Mouse (Mus musculus) kidney, postnatal 36 days (tissue): ENCODE measurements around the gene Grb10.
A peak's percentile ranks its signal among the peaks of the same experiment; 100 is the strongest.

Experiments used
- DNase-seq, 2 experiments: peaks; one replicate each; pipeline ENCODE4 v3.0.0; 2021 to 2022; ENCODE audit warnings: mixed read lengths in 2 of 2

Grb10 gene

DNA sequence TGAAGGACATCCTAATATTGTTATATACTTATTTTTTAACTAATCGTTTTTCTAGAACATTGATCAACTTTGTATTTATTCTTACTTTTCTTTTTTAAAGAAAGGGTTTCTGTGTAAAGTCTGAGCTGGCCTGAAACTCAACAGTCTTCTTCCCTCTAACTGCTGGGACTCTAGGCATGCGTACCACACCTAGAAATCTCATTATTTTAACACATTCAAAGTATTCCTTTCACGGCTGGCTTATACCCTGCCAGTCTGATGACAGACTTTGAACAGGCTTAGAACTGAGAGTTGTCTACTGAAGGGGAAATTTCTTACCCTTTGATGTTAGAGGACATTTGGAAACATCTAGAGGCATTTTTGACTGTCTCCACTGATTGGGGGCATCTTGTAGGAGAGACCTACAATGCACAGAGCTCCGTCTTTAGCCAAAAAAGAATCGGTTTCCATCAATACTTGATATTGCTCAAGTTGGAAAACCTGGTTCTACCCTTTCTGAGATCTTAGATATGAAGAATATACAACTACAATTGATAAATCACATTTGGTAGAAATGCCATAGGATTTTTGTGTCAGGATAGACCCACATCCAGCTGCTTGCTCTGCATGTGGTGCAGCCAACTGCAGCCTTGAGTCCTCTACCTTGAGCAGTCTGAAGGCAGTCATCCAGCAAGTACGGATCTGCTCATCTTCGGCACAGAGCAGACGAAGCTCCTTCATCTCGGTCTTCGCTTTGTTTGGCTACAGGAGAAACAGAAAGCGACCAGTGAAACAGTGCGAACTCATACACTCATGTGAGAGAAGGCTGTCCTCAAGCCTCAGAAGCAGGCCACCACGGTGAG is 95.0 kb downstream of the Grb10 start:
- no peak for DNase-seq

DNA sequence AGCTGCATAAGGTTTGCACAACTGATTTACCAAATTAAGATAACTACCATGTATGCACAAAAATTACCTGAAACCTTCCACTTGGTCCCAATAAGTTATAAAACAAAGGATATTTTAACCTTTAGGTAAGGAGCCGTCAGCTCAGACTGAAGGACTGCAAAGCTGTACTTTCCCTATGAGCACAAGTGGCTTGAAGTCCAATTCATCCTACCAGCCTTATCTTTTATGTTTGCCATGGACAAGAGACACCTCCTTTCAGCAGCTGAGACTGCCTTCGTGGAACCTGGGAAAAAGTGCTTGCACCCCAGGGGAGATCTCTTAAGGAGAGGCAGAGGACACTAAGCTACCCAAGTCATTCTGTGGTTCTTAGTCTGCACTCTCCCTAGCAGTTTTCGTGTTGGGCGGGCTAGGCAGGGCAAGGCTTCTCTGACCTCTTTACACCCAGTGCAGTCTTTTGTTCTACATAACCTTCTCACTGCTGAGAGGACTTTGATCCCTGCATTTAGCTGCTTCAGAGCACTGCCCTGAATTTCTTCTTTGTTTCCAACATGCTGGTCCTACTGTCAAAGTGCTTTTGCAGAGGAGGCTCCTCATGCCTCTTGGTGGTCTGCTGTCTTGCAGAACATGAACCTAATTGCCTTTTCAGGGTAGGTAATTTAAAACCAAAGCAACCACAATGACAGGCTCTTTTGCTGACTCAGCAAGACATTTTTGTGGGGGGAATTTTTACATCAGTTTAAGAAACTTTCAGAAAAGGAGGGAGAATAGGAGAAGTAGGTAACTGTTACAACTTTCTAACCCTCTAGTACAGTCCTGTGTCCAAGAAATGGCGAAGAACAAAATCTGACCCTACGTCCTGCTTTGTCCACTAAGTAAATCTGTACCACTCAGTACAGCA is 95.9 kb downstream of the Grb10 start:
- DNase-seq = peak; percentile 25 to 31

GRCm38 (mm10) chr11:11940833-11941681 is 97.4 kb downstream of the Grb10 start:
- DNase-seq = no peak

DNA sequence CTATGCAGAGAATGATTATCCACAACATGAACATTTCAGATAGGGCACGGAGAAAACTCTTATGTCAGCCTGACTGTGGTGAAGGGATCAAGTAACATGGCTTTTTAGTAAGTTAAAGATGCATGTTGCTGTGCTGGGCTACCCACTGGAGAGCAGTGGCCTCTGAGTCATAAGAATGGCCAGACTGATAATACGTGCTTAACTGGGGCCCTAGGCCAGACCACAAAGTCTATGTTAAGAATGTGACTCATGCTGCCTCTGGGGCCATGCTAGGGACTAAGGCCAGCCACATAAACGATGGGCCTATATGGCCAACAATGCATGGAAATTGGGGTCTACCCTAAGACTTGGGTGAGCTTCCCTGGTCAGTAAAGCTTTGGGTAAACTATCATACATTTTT is 98.9 kb downstream of the Grb10 start:
- no peak for DNase-seq

DNA sequence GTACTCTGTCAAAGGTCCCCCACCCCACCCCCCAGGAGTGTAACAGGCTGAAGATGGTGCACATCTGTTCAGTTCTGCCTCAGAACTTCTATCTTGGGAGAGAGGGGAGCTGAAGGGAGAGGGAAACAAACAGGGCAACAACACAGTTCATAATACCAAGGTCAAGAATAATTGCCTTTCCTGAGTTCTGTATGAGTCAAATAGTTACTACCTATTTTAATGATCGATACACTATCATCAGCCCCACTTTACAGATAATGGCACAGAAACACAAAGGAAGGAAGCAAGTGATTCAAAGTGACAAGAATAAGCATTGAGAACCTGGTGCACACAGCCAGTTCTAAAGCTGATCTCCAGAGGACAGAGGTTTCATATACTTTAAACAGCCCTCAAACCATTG is 99.9 kb downstream of the Grb10 start:
- no peak for DNase-seq

- DNase-seq = no peak
Observed at GRCm38 (mm10) chr11:11937340-11938030, 101.0 kb downstream of the Grb10 start.

GRCm38 (mm10) chr11:11934808-11935207 is 103.7 kb downstream of the Grb10 start:
- DNase-seq = no peak

DNA sequence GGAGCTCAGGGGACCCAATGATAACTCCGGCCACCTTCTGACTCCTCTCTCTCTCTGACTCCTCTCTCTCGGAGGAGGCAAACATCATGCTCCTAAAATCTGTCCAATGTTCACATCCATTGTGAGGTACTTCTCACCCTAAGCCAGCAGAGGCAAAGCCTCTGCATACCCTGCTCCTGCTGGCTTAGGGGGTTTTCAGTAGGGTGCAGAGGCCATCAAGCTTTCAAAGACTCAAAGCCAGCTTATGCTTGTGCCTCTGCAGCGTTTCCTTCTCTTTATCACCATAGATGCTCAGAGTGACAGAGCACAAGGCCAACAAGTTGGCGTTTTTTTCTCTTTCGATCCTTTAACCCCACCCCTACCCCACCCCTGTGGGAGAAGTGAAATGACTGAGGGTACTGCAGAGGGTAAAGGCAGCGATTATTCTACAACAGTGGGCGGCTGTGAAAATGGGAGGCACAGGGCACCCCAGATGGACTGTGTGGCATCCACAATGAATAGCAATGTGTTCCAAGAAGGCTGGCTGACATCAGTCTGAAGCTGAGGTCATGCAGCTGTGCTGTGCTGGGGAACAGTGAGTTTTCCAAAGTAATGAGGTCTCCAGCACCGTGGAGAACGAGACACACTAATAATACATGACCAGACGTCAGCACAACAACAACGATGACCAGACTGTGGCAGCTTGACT is 106.2 kb downstream of the Grb10 start:
- DNase-seq = no peak

DNA sequence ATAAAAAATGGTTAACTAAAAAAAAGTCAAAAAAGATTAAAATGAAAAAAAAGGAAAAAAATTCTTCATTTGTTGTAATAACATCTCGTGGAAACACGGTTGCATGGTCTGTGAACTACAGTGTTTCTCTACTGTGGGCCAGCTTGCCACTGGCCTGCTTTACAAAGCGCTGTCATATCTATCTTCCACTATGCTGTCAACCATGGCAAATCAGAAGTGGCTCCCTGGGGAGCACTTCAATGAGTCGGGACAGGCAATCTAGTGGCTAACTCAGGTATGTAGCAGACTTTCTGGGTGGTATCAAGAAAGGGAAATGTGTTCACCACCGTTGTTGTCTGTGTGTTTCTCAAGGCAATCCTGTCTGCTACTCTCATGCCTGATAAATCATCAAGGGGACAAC is 106.8 kb downstream of the Grb10 start:
- no peak for DNase-seq

DNA sequence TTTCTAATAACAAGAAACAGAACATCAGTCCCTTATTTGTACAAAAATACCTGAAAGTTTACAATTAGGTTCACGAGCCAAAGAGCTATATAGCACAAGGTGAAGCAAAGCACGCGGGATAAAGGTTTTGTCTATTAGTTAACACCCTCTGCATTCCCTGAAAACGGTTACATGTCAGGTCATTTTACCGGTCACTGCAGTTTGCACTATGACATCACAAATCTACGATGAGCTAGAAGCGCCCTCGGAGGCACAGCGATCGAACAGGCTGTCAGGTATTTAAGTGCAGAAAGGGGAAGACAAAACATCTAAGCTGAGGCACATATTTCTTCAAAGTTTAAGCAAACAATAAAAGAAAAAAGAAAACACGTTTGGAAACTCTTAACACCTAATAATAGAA is 108.0 kb downstream of the Grb10 start:
- DNase-seq = no peak

- DNase-seq = no peak
Observed at GRCm38 (mm10) chr11:11929059-11929458, 109.4 kb downstream of the Grb10 start.

- peak; percentile 64 to 76 for DNase-seq
Observed at GRCm38 (mm10) chr11:11928586-11928985, 109.9 kb downstream of the Grb10 start.

GRCm38 (mm10) chr11:11923900-11924299 is 114.6 kb downstream of the Grb10 start:
- DNase-seq = no peak

- DNase-seq = no peak
Observed at GRCm38 (mm10) chr11:11923345-11923744, 115.1 kb downstream of the Grb10 start.

GRCm38 (mm10) chr11:11922106-11922505 is 116.4 kb downstream of the Grb10 start:
- no peak for DNase-seq

DNA sequence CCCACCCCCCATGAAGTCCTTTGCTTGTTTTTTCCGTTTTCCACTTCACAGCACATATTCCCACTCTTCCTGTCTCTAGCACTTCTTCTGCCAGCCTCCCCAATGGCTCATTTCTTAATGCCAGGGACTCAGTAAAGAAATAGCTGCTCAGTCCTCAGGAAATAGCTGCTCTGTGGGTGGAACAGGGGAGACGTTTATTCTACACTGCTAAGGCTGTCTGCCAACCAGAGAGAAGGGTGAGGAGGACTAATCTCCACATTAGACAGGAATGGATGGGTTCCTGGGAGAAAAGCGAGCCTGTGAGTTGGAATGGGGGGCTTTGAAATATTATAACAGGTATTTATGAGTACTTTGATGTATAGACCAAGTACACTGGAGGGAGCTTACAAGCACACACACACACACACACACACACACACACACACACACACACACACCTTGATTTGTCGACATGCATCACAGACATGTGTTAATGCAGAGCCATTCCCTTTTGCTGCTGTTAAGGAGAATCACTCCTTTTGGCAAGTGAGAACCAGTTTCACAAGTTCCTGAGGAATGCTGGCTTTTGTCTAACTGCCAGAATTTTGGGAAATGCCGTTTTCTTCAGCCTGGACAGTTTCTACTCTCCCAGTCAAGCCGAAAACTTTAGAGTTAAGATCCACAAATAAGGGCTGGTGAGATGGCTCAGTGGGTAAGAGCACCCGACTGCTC is 130.6 kb downstream of the Grb10 start:
- no peak for DNase-seq

- no peak for DNase-seq
Observed at GRCm38 (mm10) chr11:11905518-11905917, 133.0 kb downstream of the Grb10 start.

GRCm38 (mm10) chr11:11904995-11905394 is 133.5 kb downstream of the Grb10 start:
- no peak for DNase-seq

DNA sequence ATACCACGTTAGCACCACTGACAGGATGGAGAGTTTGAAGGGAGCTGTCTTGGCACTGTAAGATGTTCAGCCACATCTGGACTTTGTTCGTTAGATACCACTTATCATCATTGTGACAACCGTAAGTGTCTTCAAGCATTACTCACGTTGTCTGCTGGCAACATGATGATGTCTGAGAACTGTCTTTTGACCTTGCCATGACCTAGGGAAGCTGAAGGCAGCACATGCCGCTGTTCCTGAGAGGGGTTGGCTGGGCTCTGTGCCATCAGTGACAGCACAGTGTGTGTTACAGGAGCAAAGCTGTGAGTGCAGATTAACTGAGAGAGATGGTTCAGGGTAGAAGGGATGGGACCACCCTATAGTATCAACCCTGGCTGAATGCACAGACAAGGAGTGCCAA is 137.0 kb downstream of the Grb10 start:
- DNase-seq = no peak

DNA sequence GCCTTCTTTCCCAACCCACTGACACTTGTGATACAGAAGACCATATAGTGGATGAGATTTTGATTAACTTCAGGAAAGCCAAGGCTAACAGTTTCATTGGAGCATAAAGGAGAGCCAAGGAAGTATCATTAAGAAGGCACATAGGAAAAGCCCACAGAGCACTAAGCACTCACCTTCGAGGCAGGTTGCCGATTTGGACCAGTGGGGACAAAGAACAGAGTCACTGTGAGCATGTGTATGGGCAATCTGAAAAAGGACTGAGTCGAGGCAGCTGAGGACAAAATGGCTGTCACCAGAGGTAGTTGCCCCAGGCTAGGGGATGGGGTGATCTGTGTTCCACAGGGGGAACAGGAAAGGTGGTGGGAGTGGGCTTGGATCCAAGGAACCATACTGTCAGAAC is 140.0 kb downstream of the Grb10 start:
- peak in 1 of 2 experiments; percentile 52 for DNase-seq
